Mouse (Mus musculus): ENCODE data around the gene Fam207a. TPM values are rescaled to one million over a fixed set of nuclear protein-coding genes. Genes with fewer than 3 reads are reported as not detected.

Gene Fam207a
- polyA plus RNA-seq, 1 experiment: 30.5 TPM

- DNase-seq: peak; percentile 87
- peak overlapping the region; percentile 61 for H3K27ac ChIP-seq (ENCODE audit: insufficient read depth, low read depth, low read length)
- 25% methylated on average over 12 of the region's 12 CpGs for WGBS
- H3K27me3 ChIP-seq (replicated peaks; ENCODE audit: control insufficient read depth, insufficient read depth, low read length): no peaks in the 10 kb centered on the region
- no peak for TF ChIP-seq POLR2A (IDR thresholded peaks at IDR 0.05; ENCODE audit: low read depth, low read length)
- TF ChIP-seq CTCF (conservative IDR thresholded peaks at IDR 0.05; ENCODE audit: insufficient read depth, insufficient read length, low read depth, low read length): peak; percentile 92
- no peaks in the 10 kb centered on the region for H3K36me3 ChIP-seq (ENCODE audit: control insufficient read depth, insufficient read depth, low read length)
- no peak overlapping the region for H3K4me3 ChIP-seq (ENCODE audit: insufficient read depth, low read depth, low read length)
- peaks cover 55% of the 10 kb centered on the region for H3K4me1 ChIP-seq (ENCODE audit: control insufficient read depth, insufficient read depth, low read length)
Observed at GRCm38 (mm10) chr10:77509403-77510187, 6.0 kb downstream of the Fam207a start.

DNA sequence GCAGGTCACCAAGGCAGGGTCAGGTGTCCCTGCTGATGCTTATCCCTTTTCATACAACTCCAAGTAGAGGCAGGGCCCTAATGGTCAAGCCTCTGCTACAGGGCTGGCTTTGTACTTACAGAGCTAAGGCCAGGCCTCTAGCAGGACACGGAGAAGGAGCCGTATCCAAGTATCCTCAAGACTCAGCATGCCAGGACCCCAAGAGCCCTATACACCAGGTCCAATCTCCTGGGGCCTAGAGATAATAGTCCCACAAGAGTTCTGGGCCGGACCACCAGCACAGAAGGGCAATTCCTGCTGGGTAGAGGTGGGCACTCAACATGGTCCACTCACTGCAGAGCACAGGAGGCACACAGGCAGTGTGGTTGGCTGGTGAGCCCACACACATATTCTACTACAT is 6.8 kb downstream of the Fam207a start:
- DNase-seq: no peak
- Histone ChIP-seq H3K4me3 (ENCODE audit: insufficient read depth, low read depth, low read length) (no peak overlapping the region), H3K27ac (ENCODE audit: insufficient read depth, low read depth, low read length) (peak overlapping the region; percentile 61), H3K4me1 (ENCODE audit: control insufficient read depth, insufficient read depth, low read length) (peaks cover 57% of the 10 kb centered on the region), H3K36me3 (ENCODE audit: control insufficient read depth, insufficient read depth, low read length) (no peaks in the 10 kb centered on the region), H3K27me3 (replicated peaks; ENCODE audit: control insufficient read depth, insufficient read depth, low read length) (no peaks in the 10 kb centered on the region)
- TF ChIP-seq POLR2A (IDR thresholded peaks at IDR 0.05; ENCODE audit: low read depth, low read length) (no peak), CTCF (conservative IDR thresholded peaks at IDR 0.05; ENCODE audit: insufficient read depth, insufficient read length, low read depth, low read length) (no peak)
- 93% methylated on average over 3 of the region's 3 CpGs for WGBS

GRCm38 (mm10) chr10:77507779-77508178 is 7.8 kb downstream of the Fam207a start:
- Histone ChIP-seq H3K27me3 (replicated peaks; ENCODE audit: control insufficient read depth, insufficient read depth, low read length) (no peaks in the 10 kb centered on the region), H3K36me3 (ENCODE audit: control insufficient read depth, insufficient read depth, low read length) (no peaks in the 10 kb centered on the region), H3K4me3 (ENCODE audit: insufficient read depth, low read depth, low read length) (no peak overlapping the region), H3K27ac (ENCODE audit: insufficient read depth, low read depth, low read length) (peak overlapping the region; percentile 60), H3K4me1 (ENCODE audit: control insufficient read depth, insufficient read depth, low read length) (peaks cover 61% of the 10 kb centered on the region)
- no peak for DNase-seq
- TF ChIP-seq CTCF (conservative IDR thresholded peaks at IDR 0.05; ENCODE audit: insufficient read depth, insufficient read length, low read depth, low read length): no peak
- TF ChIP-seq POLR2A (IDR thresholded peaks at IDR 0.05; ENCODE audit: low read depth, low read length): no peak
- 92% methylated on average over 4 of the region's 4 CpGs for WGBS

- Histone ChIP-seq H3K36me3 (ENCODE audit: control insufficient read depth, insufficient read depth, low read length) (no peaks in the 10 kb centered on the region), H3K4me3 (ENCODE audit: insufficient read depth, low read depth, low read length) (no peak overlapping the region), H3K27ac (ENCODE audit: insufficient read depth, low read depth, low read length) (peak overlapping the region; percentile 60), H3K4me1 (ENCODE audit: control insufficient read depth, insufficient read depth, low read length) (peaks cover 61% of the 10 kb centered on the region), H3K27me3 (replicated peaks; ENCODE audit: control insufficient read depth, insufficient read depth, low read length) (no peaks in the 10 kb centered on the region)
- WGBS: 32% methylated on average over 13 of the region's 13 CpGs
- peak; percentile 91 for DNase-seq
- no peak for TF ChIP-seq CTCF (conservative IDR thresholded peaks at IDR 0.05; ENCODE audit: insufficient read depth, insufficient read length, low read depth, low read length)
- TF ChIP-seq POLR2A (IDR thresholded peaks at IDR 0.05; ENCODE audit: low read depth, low read length): no peak
Observed at GRCm38 (mm10) chr10:77506961-77507577, 8.5 kb downstream of the Fam207a start.

- Histone ChIP-seq H3K27me3 (replicated peaks; ENCODE audit: control insufficient read depth, insufficient read depth, low read length) (no peaks in the 10 kb centered on the region), H3K36me3 (ENCODE audit: control insufficient read depth, insufficient read depth, low read length) (no peaks in the 10 kb centered on the region), H3K4me1 (ENCODE audit: control insufficient read depth, insufficient read depth, low read length) (peaks cover 61% of the 10 kb centered on the region), H3K27ac (ENCODE audit: insufficient read depth, low read depth, low read length) (peak overlapping the region; percentile 60), H3K4me3 (ENCODE audit: insufficient read depth, low read depth, low read length) (no peak overlapping the region)
- no peak for TF ChIP-seq POLR2A (IDR thresholded peaks at IDR 0.05; ENCODE audit: low read depth, low read length)
- TF ChIP-seq CTCF (conservative IDR thresholded peaks at IDR 0.05; ENCODE audit: insufficient read depth, insufficient read length, low read depth, low read length): no peak
- 34% methylated on average over 5 of the region's 5 CpGs for WGBS
- DNase-seq: peak; percentile 89
Observed at GRCm38 (mm10) chr10:77506526-77506925, 9.1 kb downstream of the Fam207a start.

DNA sequence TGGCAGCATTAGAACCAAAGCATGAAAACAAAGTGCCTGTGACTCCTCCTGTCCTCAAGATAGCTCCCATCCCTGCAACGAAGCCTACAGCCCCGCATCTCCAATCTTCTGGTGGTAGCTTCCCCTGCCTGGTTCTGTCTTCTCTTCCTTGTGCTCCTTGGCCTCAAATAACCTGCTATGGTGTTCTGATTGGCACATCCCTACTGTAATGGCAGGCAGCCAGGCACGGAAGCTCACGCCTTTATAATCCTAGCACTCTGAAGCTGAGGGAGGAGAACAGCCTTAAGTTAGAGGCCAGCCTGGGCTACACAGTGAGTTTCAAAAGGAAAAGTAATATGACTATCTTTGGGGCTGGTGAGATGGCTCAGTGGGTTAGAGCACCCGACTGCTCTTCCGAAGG is 11.4 kb downstream of the Fam207a start:
- Histone ChIP-seq H3K27ac (ENCODE audit: insufficient read depth, low read depth, low read length) (no peak overlapping the region), H3K4me3 (ENCODE audit: insufficient read depth, low read depth, low read length) (no peak overlapping the region), H3K4me1 (ENCODE audit: control insufficient read depth, insufficient read depth, low read length) (peaks cover 51% of the 10 kb centered on the region), H3K36me3 (ENCODE audit: control insufficient read depth, insufficient read depth, low read length) (no peaks in the 10 kb centered on the region), H3K27me3 (replicated peaks; ENCODE audit: control insufficient read depth, insufficient read depth, low read length) (no peaks in the 10 kb centered on the region)
- TF ChIP-seq CTCF (conservative IDR thresholded peaks at IDR 0.05; ENCODE audit: insufficient read depth, insufficient read length, low read depth, low read length) (no peak), POLR2A (IDR thresholded peaks at IDR 0.05; ENCODE audit: low read depth, low read length) (no peak)
- 65% methylated on average over 6 of the region's 6 CpGs for WGBS
- peak; percentile 79 for DNase-seq
